Mouse (Mus musculus) mouse trophoblast stem cell (cell line): Measurements from ENCODE around the gene Ash1l.

Experiments used
- in situ Hi-C, 2 experiments: fragments of 300-500 bp; cut with MseI, MboI; formaldehyde crosslinking; loops; 2 replicates in 1 of 2; 3 replicates in 1 of 2; pipeline ENCODE4 v1.15.1; 2025

The Ash1l gene

DNA sequence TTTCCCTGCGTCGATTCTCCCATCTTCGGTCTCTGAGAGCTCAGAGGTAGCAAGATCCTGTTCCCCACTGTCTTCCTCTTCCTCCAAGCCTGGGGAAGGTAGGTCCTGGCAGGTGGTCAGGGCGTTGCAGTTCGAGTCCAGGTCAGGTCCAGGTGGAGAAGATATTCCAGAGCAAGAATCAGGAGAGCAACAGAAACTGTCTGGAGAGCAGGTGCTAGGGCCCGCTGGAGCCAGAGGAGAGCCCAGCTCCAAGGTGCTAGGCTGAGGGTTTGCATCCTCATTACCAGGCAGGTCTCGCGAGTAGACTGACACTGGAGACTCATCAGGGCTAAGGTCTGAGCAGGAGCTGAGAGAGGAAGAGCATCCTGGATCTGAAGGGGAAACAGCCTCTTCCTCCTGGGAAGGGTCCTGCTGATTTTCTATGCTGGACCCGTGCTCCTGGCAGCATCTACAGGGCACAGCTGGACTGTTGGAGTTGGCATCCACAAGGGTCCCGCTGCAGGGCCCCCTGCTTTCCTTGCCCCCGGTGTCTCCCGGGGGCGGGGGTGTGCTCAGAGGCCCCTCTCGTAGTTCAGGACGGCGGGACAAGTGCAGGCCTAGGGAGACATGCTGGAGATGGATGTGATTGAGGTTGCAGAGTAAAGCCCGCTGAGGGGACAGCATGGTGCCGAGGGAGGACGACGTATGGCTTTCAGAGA lies 141.5 kb downstream of the Ash1l start:
- in situ Hi-C loops, result no loop called here

DNA sequence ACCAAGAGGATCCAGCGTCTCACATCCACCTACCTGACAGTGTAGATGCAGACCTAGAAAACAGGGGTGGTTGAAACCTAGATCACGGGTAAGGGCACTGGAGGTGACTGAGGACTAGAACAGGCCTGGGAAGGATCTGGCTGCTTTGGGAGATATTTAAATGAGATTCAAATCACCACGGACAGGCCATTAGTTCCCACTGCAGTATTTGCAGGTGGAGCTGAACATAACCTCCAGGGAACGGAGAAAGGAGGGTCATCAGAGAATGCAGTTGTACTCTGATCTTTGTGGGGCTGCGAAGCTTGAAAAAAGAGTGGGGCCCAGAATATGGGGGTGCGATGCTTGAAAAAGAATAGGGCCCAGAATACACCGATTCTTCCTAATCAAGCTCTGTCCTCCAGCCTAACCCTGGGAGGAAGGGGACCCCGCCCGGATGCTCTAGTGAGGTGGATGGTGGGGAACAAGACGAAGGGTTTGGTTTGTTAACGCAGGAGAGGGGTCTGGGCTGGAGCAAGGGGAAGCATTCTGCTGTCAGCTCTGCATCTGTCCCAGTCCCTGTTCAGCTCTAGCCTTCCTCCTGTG lies 142.2 kb downstream of the Ash1l start:
- in situ Hi-C loops, result no loop called here

DNA sequence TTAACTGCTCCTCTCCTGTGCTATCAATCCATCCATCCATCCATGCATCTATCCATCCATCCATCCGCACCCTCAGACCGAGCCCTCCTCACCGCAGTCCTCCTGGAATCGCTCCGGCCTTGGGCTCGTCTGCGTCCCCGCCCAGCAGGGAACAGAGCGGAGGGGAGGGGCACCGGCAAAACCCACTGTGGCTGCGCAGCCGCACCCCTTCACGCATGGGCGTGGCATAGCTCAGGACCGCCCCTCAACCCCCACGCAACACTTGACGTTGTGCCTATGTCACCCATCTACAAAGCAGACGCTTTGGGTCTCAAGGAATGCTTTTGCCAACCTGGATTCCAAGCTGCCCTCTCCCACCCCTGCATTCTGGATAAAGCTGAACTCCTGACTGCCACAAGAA lies 142.8 kb downstream of the Ash1l start, which contains the start of gene Rusc1:
Gene Rusc1, minus strand, starts transcription at position 137 of the 400 bp plus-strand sequence.
- in situ Hi-C loops, result no loop called here

DNA sequence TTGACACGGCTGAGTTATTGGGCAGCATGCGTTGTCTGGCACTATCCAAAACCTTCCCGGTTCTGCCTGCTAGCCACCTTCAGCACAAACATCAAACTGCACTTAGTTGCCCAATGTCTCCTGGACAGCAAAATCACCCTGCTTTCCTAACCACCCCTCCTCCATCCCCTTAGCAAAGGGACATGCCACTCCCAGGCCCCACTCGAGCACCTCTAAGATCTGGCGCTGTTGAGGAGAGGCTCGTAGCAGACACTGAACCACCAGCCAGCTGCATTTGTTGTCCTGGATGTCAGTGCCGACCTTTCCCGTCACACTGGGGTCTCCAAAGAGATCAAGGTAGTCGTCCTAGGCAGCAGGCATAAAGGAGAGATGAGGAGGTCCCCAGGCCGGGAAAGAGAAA lies 143.6 kb downstream of the Ash1l start:
- in situ Hi-C loops, result no loop called here

DNA sequence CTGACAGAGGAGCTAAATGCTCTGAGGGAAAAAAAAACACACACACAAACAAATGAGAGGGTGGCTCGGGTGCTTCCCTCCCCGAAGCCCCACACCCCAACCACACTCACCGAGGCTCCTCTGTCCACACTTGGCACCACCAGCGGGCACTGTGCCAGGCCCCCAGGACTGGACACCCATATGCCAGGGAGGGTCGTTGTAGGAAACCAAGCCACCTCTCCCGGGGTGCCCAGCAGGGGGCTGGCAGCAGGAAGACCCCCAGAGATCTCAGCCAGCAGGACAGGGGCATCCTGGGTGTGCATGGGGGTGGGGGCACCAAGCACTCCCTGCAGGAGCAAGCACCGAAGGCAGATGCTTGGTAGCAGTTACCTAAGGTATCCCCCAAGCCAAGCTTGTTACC lies 150.4 kb downstream of the Ash1l start, which contains the start of gene Gm43738:
Gene Gm43738, minus strand, starts transcription at position 289 of the 400 bp plus-strand sequence.
- in situ Hi-C loops, result no loop called here

DNA sequence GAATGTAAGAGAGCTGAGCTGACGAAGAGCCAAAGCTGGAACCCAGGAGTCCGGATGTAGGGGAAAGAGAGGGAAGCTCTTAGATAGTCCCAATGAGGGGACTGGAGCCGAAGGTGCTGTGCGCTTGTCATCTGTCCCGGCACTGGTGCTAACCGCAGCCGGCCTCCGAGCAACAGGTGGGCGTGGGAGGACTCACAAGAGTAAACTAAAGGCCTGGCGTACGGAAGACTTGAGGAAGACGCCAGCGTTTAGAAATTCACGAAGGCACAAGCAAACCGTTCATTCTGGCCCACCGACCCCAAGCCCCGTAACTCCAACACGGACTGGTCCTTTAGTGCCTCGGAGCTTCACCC lies 151.0 kb downstream of the Ash1l start:
- in situ Hi-C loops, result no loop called here

DNA sequence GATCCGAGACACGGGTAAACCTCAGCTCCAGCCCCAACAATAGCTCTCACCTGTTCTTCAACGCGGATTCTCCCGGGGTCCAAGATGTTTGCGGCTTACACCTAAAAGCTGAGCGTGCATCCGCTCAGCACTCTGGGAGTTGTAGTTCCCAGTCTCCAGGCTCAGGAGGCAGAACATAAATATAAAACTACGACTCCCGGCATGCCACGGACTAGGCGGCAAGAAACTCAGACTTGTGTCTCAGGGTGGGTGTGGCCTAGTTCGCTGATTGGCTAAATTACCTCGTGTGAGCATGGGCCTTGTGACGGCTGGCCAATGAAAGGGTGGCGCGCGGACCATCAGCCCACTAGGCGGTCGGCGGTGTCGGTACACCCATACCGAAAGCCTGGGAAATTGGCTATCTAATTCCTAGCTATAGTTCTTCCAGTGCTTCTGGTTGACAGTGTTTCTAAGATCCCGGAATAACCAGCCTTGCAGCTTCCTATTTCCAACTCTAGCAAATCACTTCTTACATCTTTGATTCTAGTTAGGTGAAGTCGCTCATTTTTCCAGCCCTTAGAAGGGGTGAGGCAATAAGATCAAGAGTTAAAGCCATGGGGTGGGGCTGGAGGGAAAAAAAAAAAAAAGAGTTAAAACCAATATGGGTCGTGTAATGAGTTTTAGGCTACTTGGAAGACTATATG lies 151.5 kb downstream of the Ash1l start, which contains the start of gene Fdps:
Gene Fdps, minus strand, starts transcription at position 148 of the 683 bp plus-strand sequence.
- in situ Hi-C loops, result no loop called here

DNA sequence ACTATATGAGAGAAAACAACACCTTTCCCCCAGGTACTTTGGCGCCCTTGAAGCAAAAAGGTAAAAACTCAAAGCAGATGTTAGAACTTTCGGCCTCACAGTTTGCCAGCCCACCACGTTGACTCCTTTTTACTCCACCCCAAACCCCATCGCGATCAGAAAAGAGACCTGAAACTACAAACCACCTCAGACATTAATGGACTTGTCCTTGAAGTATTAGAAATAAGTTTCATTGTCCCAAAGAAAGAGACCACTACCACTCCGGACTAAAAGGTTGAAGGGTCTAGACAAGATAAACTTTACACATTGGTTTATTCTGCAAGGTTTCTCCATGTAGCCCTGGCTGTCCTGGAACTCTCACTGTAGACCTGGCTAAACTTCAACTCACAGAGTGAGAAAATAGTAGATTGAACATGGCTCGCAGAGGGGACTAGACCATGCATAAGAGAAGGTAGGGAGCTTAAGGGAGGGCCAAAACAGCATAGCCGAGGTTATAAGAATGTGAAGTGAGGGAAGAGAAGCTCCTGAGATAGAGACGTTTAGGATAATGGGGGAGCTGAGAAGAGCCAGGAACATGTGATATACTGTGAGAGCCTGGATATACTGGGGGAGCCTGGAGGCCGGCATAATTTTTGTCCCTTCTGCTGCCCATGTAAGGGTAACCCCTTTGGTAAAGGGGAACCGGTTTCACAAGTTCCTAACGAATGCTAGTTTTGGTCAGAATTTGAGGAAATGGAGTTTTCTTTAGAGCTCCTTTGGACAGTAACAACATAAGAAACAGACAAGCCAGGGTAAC lies 152.3 kb downstream of the Ash1l start:
- in situ Hi-C loops, result no loop called here

DNA sequence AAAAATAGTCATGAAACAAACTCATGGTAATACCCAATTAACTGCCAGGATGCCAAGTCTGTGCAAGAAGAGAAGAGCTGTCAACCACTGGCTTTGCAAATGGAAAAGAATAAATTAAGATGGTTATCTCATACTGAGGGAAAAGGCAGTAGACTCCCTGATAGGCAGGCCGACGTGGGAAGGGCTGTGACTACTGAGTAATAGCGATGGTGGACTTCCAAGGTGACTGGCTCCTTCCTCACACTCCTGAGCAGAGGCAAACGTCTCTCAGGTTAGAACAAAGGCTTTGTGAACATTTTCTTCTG lies 152.8 kb downstream of the Ash1l start:
- in situ Hi-C loops, result no loop called here

DNA sequence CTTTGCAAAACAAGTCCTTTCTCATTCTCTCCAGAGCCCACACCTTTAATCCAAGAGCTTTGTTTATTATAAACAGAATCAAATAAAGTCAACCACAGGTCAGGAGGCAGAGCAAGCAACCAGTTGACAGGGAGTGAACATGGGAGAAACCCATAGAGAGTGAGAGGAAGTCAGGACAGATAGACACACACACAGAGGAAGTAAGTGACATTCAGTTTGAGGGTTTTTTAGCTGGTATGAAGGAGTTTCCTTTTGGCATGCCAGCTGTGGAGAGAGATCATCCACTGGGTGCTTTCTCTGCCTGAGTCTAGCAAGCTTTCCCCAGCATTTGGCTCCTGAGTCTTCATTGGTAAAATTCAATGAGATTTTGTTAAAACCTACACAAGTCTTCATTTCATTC lies 156.5 kb downstream of the Ash1l start:
- in situ Hi-C loops, result no loop called here

DNA sequence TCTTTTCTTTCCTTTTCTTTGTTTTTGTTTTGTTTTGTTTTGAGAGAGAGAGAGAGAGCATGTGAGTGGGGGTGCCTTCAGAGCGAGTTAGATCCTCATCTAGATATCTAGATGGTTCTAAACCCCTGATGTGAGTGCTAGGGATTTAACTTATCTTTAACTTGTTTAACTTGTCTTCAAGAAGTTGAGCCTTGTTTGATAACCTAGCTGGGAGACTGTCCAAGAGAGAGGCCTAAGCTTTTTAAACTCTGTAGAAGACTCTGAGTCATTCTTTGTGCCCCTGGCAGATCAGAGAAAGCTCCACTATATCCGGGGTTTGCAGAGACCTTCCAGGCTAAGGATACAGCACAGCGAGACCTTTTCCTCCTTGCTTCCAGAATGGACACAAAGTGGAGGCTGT lies 157.1 kb downstream of the Ash1l start:
- in situ Hi-C loops, result no loop called here

DNA sequence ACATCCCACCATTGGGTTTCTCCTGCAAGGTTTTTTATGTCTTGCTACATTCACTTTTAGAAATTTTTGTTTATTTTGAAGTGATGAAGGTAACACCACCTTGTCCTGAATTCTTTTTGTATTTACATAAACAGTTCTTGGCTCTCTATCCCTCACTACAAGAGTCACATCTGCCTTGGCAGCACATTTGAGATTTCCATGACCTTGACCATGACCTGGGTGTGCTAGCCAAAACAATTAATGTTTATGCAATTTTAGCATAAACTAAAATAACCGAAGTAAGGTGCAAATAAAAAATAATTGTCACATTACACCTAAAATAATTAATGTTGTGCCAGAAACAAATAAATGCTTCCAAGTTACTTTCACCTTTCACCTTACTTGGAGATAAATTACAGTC lies 157.7 kb downstream of the Ash1l start:
- in situ Hi-C loops, result no loop called here

DNA sequence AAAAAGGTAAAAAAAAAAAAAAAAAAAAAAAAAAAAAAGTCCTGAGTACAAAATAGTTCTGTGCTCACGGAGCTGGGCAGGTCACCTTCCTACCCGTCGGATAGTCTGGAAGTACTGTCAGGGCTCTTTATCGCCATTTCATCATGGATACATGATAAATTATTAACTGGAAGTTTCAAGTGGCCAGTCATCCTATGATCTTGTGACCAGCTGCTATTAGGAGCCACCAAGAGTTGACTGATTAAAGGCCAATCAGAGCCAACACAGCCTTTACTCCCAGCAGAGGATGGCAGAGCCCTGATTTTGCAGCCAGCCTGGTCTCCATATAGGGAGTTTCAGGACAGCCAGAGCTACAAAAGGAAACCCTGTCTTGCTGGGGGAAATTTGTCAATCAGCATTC lies 162.6 kb downstream of the Ash1l start:
- in situ Hi-C loops, result no loop called here

DNA sequence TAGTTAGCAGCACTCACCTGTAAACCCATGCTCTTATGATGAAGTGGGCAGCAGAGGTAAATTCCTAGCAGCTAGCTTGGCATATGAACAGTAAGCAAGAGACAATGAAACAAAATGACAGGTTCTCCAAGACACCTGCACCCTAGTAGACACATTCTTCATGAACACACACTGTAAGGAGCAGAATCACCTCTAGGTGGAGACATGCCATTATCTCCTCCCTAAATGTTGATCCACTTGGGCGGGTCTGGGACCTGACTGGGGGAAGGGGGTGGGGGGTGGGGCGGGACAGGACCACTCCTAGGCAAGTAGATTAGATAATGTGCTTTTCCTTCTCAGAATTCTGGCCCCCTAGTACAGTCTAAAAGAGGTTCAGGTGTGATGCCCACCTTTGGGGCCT lies 165.1 kb downstream of the Ash1l start:
- in situ Hi-C loops, result loop anchor here in 1 of 2 experiments (5.0 kb wide), 1 partner anchor 42 kb away; no protein-coding TSS in a partner anchor

DNA sequence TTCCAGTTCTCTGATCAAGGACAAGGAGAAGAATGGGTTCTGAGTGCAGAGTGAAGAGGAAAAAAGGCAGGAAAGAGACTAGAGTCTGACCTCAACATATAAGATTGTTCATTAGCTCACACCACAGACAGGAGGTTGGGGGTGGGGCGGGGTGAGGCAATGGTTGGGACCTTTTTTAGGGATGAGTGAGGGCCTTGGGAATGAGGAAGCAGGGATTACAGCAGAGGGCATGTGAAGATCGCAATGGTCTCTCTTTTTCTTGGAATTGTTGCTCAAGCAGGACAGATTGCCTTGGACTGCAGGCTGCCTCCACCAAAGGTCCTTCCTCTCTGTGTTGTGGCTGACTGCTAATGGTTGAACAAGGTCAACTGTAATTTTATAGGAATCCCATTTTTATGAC lies 172.9 kb downstream of the Ash1l start:
- in situ Hi-C loops, result loop anchor here in 1 of 2 experiments (5.0 kb wide), 1 partner anchor 34 kb away; no protein-coding TSS in a partner anchor

DNA sequence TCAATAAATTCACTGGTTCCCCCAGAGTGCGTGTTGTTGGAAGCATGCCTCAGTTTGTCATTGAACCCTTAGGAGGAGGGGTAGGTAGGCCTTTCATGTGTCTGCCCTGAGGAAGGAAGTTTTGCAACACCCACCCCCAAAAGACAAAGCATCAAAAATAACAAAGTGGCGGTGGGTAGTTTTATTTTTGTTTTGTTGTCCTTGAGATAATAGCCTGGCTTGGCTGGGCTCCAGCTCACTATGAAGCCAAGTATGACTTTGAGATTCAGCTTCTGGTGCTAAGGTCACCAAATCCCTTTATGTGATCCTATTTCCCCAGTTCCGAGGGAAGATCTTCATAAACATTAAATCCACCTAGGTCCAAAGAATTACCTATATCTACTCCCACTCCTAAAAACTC lies 173.8 kb downstream of the Ash1l start:
- in situ Hi-C loops, result loop anchor here in 1 of 2 experiments (5.0 kb wide), 1 partner anchor 33 kb away; no protein-coding TSS in a partner anchor

DNA sequence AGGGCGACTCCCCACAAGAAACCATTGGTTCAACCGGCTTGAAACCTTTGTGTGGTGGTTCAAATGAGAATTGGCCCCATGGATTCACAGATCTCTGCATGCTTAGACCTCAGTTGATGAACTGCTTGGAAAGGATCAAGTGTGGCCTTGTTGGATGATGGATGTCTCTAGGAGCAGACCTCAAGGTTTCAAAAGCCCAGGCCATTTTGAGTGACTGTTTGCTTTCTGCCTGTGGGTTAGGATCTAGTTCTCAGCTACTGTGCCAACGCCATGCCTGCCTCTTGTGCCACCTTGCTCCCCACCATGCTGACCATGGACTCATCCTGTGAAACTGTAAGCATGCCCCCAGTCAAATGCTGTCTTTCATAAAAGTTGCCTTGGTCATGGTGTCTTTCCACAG lies 175.6 kb downstream of the Ash1l start:
- in situ Hi-C loops, result no loop called here
